Mouse (Mus musculus) hindbrain, postnatal 0 days (tissue): ENCODE measurements around the gene Ccn1. TPM values are rescaled to one million over a fixed set of nuclear protein-coding genes. Genes with fewer than 3 reads are reported as not detected.

ENCODE experiments used
- ATAC-seq: fragments of 200-750 bp; cut with Nextera tagmentation; 2 replicates; pipeline ENCODE4 v1.8.0; 2017; ENCODE audit warnings: mild to moderate bottlenecking, moderate TSS enrichment, moderate library complexity
- DNase-seq: peaks from one replicate; pipeline ENCODE4 v3.0.0-alpha.2; 2015; ENCODE audit warnings: low spot score
- H3K27ac ChIP-seq: fragments of 300-500 bp; sonication (generic); 2 replicates; pipeline ENCODE4 v1.5.1; 2014; ENCODE audit warnings: mild to moderate bottlenecking
- H3K27me3 ChIP-seq: fragments of 300-500 bp; sonication (generic); 2 replicates; pipeline ENCODE4 v1.6.1; 2014; ENCODE audit warnings: low read length, mixed read lengths; ENCODE audit not compliant: insufficient read depth
- H3K36me3 ChIP-seq: fragments of 300-500 bp; sonication (generic); 2 replicates; pipeline ENCODE4 v1.6.1; 2014; ENCODE audit warnings: low read length, mixed read lengths; ENCODE audit not compliant: insufficient read depth
- H3K4me1 ChIP-seq: fragments of 300-500 bp; sonication (generic); 2 replicates; pipeline ENCODE4 v1.6.1; 2014; ENCODE audit warnings: antibody characterized with exemption, low read length, mixed read lengths; ENCODE audit not compliant: insufficient read depth
- H3K4me2 ChIP-seq: fragments of 300-500 bp; sonication (generic); 2 replicates; pipeline ENCODE4 v1.6.1; 2014; ENCODE audit warnings: low read depth, mild to moderate bottlenecking, low read length, moderate library complexity, mixed read lengths
- H3K4me3 ChIP-seq: fragments of 300-500 bp; sonication (generic); 2 replicates; pipeline ENCODE4 v1.5.1; 2014; ENCODE audit warnings: low read length
- H3K9ac ChIP-seq: fragments of 300-500 bp; sonication (generic); replicated peaks from 2 replicates; pipeline ENCODE4 v1.6.1; 2014; ENCODE audit warnings: mild to moderate bottlenecking, low read length, moderate library complexity, mixed read lengths
- H3K9me3 ChIP-seq: fragments of 300-500 bp; sonication (generic); 2 replicates; pipeline ENCODE4 v1.6.1; 2016; ENCODE audit warnings: low read length, mixed read lengths
- CTCF ChIP-seq: IDR thresholded peaks from 2 replicates; pipeline ENCODE4 v1.5.1; 2016; ENCODE audit warnings: antibody characterized with exemption, control low read depth, low read depth
- WGBS: fragments of 180-500 bp; shearing (Covaris S2); extraction: QIAGEN DNeasy Blood & Tissue Kit; methylation state at CpG from one replicate; pipeline ENCODE4 v1.1.7; 2014; 5-methylcytosine and 5-hydroxymethylcytosine counted together
- polyA plus RNA-seq: library from polyadenylated mRNA; unstranded; fragments of >200 nt; fragmentation: Nextera tagmentation; extraction: Ambion mirVana; gene quantifications from 2 replicates; pipeline ENCODE4 v1.2.1, GENCODE M21; 2015
- total RNA-seq: library from RNA; depleted of rRNA; stranded (reverse); fragments of >200 nt; gene quantifications from 2 replicates; pipeline ENCODE4 v1.2.3, GENCODE M21; 2014

Ccn1 gene
- total and polyA plus RNA-seq, 2 experiments from 2014 or later = 2.9 to 10.1 TPM

GRCm38 (mm10) chr3:145632888-145633287 is 16.9 kb downstream of the Ccn1 start:
- no peak overlapping the region for H3K4me2 ChIP-seq
- no peaks in the 10 kb centered on the region for H3K27me3 ChIP-seq
- H3K9ac ChIP-seq = no peak overlapping the region
- no peak overlapping the region for H3K27ac ChIP-seq
- TF ChIP-seq CTCF = no peak
- H3K4me1 ChIP-seq = no peaks in the 10 kb centered on the region
- DNase-seq (no peak), ATAC-seq (no peak)
- H3K4me3 ChIP-seq = no peak overlapping the region
- H3K9me3 ChIP-seq = no peaks in the 10 kb centered on the region
- H3K36me3 ChIP-seq = no peaks in the 10 kb centered on the region
- 25% methylated on average over 6 of the region's 6 CpGs for WGBS

- Histone ChIP-seq H3K27ac (no peak overlapping the region), H3K36me3 (no peaks in the 10 kb centered on the region), H3K4me3 (no peak overlapping the region), H3K4me2 (no peak overlapping the region), H3K9me3 (no peaks in the 10 kb centered on the region), H3K27me3 (no peaks in the 10 kb centered on the region), H3K4me1 (no peaks in the 10 kb centered on the region), H3K9ac (no peak overlapping the region)
- DNase-seq (no peak), ATAC-seq (no peak)
- TF ChIP-seq CTCF = no peak
- 39% methylated on average over 5 of the region's 5 CpGs for WGBS
Observed at GRCm38 (mm10) chr3:145628643-145629042, 21.1 kb downstream of the Ccn1 start.

- Histone ChIP-seq H3K9me3 (no peaks in the 10 kb centered on the region), H3K27ac (no peak overlapping the region), H3K4me1 (no peaks in the 10 kb centered on the region), H3K4me2 (no peak overlapping the region), H3K4me3 (no peak overlapping the region), H3K36me3 (no peaks in the 10 kb centered on the region), H3K27me3 (no peaks in the 10 kb centered on the region), H3K9ac (no peak overlapping the region)
- peak; percentile 67 for TF ChIP-seq CTCF
- 80% methylated on average over 3 of the region's 3 CpGs for WGBS
- peak; percentile 32 for DNase-seq
- no peak; the same call in 1 of the 2 replicates for ATAC-seq
Observed at GRCm38 (mm10) chr3:145627830-145628229, 22.0 kb downstream of the Ccn1 start.

GRCm38 (mm10) chr3:145626063-145626462 is 23.7 kb downstream of the Ccn1 start:
- H3K27ac ChIP-seq = no peak overlapping the region
- 89% methylated on average over 1 of the region's 1 CpGs for WGBS
- H3K36me3 ChIP-seq = no peaks in the 10 kb centered on the region
- H3K9ac ChIP-seq = no peak overlapping the region
- no peak for TF ChIP-seq CTCF
- H3K4me2 ChIP-seq = no peak overlapping the region
- H3K4me3 ChIP-seq = no peak overlapping the region
- no peak for DNase-seq
- H3K4me1 ChIP-seq = no peaks in the 10 kb centered on the region
- no peak for ATAC-seq
- no peaks in the 10 kb centered on the region for H3K9me3 ChIP-seq
- no peaks in the 10 kb centered on the region for H3K27me3 ChIP-seq

- no peaks in the 10 kb centered on the region for H3K36me3 ChIP-seq
- no peak overlapping the region for H3K4me2 ChIP-seq
- no peak overlapping the region for H3K27ac ChIP-seq
- TF ChIP-seq CTCF = no peak
- no peaks in the 10 kb centered on the region for H3K9me3 ChIP-seq
- ATAC-seq (peak; percentile 28; the same call in 1 of the 2 replicates), DNase-seq (no peak)
- H3K9ac ChIP-seq = no peak overlapping the region
- H3K4me3 ChIP-seq = no peak overlapping the region
- H3K27me3 ChIP-seq = no peaks in the 10 kb centered on the region
- no peaks in the 10 kb centered on the region for H3K4me1 ChIP-seq
- WGBS = 78% methylated on average over 9 of the region's 9 CpGs
Observed at GRCm38 (mm10) chr3:145625546-145625945, 24.2 kb downstream of the Ccn1 start.

GRCm38 (mm10) chr3:145624786-145625185 is 25.0 kb downstream of the Ccn1 start:
- 58% methylated on average over 4 of the region's 4 CpGs for WGBS

GRCm38 (mm10) chr3:145623047-145623446 is 26.7 kb downstream of the Ccn1 start:
- H3K4me1 ChIP-seq = no peaks in the 10 kb centered on the region
- WGBS = 55% methylated on average over 12 of the region's 12 CpGs
- ATAC-seq (peak; percentile 81), DNase-seq (peak; percentile 57)
- no peak overlapping the region for H3K27ac ChIP-seq
- no peaks in the 10 kb centered on the region for H3K27me3 ChIP-seq
- H3K4me2 ChIP-seq = no peak overlapping the region
- H3K4me3 ChIP-seq = no peak overlapping the region
- no peaks in the 10 kb centered on the region for H3K9me3 ChIP-seq
- H3K9ac ChIP-seq = no peak overlapping the region
- no peaks in the 10 kb centered on the region for H3K36me3 ChIP-seq
- no peak for TF ChIP-seq CTCF

More at GRCm38 (mm10) chr3:145624786-145625185, 25.0 kb downstream of the Ccn1 start:
- Histone ChIP-seq H3K27ac (no peak overlapping the region), H3K4me2 (no peak overlapping the region), H3K4me3 (no peak overlapping the region), H3K9ac (no peak overlapping the region), H3K36me3 (no peaks in the 10 kb centered on the region), H3K27me3 (no peaks in the 10 kb centered on the region), H3K9me3 (no peaks in the 10 kb centered on the region), H3K4me1 (no peaks in the 10 kb centered on the region)
- TF ChIP-seq CTCF = no peak
- DNase-seq (no peak), ATAC-seq (no peak)
